Mouse (Mus musculus): ENCODE data around the gene Mical1.

GRCm38 (mm10) chr10:41500941-41501340, 24.8 kb downstream of the Mical1 start:
- no peak for TF ChIP-seq EP300 (IDR thresholded peaks at IDR 0.05; ENCODE audit: low read depth)
- TF ChIP-seq CTCF (IDR thresholded peaks at IDR 0.05; ENCODE audit: low read depth) = no peak
